Mouse (Mus musculus) mouse trophoblast stem cell (cell line): ENCODE data around the gene Cdk14.

ENCODE experiments used
- in situ Hi-C, 2 experiments: fragments of 300-500 bp; cut with MseI, MboI; formaldehyde crosslinking; loops; 2 replicates in 1 of 2; 3 replicates in 1 of 2; pipeline ENCODE4 v1.15.1; 2025

Cdk14 gene

DNA sequence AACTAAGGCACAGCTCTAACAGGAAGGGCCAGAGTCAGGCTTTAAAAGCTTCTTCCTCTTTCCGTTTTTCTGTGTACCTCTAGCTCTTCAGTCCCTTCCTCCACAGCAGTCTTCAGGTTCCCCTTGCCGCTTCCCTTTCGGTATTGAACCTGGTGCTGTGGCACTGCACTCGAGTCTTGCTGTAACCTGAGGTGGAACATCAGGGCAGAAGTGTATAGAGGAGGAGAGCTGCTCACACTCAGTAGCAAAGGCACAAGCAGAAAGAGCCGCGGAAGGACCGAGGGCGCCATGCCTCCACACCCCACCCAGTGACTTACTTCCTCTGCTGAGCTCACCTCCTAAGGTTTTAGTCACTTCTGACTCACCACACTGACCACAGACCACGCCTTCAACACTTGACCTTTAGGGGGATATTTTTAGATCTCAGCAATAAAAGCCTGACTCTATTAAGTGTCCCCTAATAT is at the start of gene Cdk14:
Cdk14 (minus strand) TSS at position 321 of the 464 bp plus-strand sequence.
- in situ Hi-C loops = no loop called here

DNA sequence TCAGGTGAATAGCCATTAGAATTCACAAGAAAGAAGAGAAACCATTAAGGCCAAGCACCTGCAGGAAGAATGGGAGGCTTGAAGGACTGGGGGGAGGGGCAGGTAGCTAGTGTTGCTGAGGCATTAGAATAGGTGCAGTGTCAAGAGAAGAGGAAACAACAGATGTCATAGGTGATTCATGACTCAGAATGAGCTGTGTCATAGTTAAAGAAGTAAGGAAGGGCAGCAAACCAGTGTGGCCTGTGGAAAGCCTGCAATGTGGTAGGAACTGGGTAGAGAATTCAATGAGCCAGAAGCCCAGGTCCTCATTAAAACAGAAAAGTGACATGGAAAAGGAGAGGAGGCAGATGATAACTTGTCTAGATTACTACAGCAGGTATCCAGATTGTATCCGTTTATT is 45.1 kb upstream of the Cdk14 start:
- in situ Hi-C loops = no loop called here

DNA sequence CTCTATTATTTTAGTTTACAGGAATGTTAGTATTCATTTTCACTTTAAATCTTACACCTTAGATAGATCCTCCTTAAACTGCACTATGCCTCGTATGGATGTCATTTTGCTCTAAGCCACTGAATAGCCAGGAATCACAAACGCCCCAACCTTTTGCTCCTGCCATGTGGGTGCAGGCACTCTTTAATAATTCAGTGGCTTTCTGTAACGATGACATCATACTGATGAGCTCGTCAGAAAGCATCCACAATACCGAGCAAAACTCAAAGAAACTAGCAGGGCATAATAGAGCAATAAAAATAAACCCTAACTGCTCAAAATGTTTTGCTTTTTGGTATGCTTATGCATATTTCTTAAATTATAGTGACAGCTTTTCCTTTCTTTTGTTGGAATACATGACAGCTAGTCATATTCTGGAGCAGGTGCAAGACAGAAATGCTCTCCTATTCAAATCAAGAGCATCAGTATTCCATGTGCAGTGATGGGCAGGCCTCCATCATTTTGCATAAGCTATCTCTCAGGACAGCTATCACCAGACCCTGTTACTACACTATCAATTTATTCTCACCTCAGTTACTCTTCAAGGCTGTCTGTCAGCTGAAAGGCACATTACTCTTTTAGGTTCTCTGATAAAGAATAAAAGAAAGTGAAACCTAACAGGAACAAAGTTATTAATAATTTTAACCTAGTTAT is 11.8 kb upstream of the Cdk14 start:
- in situ Hi-C loops = no loop called here

DNA sequence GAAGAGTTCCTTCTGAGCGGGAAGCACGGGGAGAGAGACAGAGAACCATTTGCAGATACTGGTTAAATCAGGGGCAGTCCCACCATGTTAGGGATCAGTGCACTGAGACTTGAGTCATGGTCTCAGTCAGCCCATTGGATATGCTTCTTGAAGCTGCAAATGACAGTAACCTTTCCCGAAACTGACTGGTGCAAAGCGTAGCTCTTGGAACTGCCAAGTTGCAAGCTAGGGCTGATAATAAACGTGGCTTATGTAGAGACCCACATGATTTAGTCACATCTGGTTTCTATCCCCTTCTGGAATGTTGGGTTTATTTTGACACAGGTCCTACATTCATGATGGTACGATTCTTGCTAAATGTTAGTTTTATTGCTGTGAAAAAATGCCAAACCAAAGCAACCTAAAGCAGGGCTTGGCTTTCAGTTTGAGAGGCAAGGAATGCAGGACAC is 3.6 kb upstream of the Cdk14 start:
- in situ Hi-C loops = no loop called here

DNA sequence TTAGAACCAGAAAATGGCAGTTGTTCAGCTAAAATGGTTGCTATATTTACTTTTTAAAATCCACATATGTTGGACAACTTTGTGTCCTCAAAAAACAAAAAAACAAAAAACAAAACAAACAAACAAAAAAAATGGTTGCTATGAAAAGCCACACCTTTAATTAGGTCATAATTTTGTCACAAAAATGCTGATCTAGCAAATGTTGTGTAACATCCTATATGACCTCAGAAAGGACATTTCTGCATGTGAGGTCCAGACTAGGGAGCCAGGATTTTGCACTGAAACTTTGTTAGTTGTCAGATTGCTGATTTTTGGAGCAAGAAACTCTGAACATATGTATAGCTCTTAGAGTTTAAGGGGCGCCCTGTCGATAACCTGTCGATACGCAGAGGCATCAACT is 3.0 kb upstream of the Cdk14 start:
- in situ Hi-C loops = no loop called here

DNA sequence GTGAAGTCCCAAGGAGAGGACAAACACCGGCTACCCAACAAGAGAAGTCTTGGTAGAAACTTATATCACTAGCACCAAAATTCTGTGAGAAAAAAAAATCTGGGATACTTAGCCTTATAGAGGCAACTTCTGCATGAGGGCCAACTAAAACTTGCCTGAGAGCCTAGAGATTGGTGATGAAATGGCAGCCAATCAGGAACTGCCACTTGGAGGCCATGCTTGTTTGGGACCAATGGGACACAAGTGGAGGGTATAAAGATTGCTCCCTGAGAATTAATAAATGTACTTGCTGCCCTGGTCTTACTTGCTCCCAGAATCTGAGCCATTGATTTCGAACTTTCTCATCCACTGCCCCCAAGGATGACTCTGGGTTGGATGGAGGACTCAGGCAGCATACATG is 1.3 kb upstream of the Cdk14 start:
- in situ Hi-C loops = no loop called here

DNA sequence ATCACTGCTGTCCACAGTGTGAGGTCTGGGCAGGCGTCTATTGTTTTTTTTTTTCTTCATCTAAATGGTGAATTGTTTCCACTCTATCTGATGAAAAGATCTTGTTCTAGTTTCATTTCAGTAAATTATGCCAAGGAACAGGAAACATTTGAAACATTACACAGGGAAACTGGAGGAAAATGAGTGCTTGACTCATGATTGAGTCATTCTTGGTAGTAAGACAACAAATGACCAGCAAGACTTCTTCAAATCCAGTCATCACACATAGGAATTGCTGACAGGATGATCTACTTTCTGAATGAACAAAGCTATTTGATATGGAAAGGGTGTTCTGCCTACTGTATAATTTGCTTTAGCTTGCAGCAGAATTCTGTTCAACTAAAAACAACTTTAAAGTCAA is 859 bp downstream of the Cdk14 start:
- in situ Hi-C loops = no loop called here

DNA sequence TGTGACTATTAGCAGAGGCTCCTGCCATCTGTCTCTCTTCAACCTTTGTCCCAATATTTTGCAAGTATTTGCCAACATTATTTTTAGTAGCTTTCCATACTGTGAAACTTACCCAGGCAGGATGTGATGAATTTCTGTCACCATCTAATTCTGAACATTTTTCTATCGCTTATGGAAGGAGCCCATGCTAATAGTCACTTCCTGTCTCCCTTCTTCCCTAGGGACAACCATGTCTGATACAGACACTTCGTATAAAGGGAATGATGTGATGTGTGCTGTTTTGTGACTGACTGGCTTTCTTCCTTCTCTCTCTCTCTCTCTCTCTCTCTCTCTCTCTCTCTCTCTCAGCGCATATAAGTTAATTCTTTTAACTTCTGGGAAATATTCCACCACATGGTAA is 5.3 kb downstream of the Cdk14 start:
- in situ Hi-C loops = no loop called here

DNA sequence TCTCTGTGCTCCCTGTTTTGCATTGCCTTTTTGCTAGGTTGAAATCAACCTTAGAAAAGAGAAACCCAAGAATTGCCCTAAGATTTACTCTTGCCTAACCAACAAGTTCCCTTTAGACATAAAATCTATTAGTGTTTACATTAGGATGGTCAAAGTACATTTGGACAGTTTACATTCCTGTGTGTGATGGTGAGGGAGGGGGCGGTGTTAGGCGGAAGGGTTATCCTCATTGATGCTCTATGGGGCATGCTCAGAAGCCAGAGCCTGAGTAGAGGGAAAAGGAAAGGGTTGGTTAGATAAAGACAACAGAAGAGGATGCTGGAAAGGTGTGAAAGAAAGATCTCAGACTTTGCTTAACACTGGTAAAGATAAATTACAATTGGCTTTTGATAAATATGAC is 8.2 kb downstream of the Cdk14 start:
- in situ Hi-C loops = no loop called here

DNA sequence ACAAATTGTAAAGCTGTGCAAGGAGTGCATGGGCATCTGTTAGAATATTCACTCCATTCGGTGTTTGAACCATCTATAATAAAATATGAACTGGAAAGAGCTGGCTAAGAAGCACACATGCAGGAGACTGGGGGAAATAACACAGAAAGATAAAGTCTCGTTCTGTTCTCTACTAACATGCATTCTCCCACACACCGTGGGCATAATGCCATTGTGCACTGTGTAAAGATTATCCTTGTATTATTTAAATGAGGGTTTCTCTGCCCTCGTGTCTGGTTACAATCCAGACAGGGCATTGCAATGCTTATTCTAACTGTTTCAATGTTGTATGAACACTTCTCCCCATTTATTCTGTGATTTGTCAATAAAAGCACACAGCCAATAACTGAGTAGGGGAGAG is 18.1 kb downstream of the Cdk14 start:
- in situ Hi-C loops = no loop called here

DNA sequence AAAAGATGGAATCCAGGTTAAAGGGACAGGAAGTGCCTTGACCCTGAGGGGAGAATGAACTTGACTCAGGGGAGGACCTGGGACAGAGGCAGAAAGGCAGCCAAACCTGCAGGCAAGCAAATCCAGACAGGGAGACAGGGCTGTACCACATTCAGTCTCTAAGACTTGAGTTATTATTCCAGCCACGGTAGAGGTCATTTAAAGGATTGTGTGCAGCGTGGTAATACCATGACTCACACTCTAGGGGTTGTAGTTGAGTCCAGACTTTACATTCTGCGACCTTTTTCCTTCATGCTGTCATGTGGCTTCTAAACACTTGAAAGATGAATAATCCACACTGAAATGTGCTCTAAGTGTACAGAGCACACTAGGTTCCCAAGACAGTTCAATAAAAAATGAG is 27.3 kb downstream of the Cdk14 start:
- in situ Hi-C loops = no loop called here

- in situ Hi-C loops = no loop called here
Measured at GRCm38 (mm10) chr5:5380731-5381718, 39.1 kb downstream of the Cdk14 start.

DNA sequence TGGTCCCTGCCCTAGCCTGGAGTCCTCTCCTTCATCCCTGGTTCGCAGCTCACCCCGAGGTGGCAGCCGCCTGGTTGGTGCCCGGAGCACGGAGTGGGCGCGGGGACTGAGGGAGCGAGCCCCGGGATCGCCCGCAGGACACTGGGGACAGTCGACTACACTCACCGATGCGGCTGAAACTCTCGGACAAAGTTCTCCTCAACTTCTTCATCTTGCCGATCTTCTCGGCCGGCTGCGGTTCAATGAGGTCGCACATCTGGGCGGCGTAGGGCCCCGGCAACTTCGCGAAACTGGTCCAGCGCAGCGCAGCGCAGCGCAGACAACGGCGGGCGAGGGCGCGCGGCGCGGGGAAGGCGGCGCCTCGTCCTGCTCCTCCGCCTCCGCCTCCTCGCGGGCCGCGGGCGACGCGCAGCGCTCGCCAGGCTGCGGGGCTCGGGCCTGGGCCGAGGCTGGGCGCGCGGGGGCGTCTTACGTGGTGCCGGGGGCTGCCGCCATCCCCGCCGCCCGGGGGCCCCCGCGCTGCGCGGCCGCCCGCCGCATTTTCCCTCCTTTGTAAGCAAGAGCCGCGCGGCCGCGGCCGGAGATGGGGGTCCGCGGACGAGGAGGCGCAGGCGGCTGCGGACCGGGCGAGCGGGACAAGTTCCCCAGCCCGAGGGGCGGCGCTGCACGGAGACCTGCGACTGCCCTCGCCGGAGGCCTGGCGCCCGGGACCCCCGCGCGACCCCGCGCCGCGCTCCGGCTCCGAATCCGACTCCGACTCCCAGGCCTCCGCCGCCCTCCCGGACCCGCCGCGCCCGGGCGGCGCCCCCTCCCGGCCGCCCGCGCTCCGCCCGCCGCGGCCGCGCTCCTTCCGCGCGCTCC is 40.0 kb downstream of the Cdk14 start:
- in situ Hi-C loops = loop anchor here in 1 of 2 experiments (5.0 kb wide), 1 partner anchor 418 kb away; no protein-coding TSS in a partner anchor

DNA sequence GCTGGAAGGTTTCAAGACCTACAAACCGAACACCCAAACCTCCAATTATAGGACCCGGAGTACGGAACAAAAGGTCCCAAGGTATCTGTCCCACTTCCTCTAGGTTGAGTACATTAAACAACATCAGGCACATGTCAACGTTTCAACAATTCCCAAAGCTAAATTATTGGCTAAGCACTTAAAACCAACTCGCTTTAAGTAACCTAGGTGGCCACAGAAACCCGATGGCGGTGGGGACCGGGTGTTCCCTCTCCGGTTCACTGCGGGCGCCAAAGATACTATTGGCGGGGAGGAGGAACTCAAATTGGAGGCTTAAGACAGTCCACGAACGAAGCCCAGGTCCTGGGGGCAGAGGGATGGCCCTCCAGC is 40.6 kb downstream of the Cdk14 start:
- in situ Hi-C loops = loop anchor here in 1 of 2 experiments (5.0 kb wide), 1 partner anchor 417 kb away; no protein-coding TSS in a partner anchor

DNA sequence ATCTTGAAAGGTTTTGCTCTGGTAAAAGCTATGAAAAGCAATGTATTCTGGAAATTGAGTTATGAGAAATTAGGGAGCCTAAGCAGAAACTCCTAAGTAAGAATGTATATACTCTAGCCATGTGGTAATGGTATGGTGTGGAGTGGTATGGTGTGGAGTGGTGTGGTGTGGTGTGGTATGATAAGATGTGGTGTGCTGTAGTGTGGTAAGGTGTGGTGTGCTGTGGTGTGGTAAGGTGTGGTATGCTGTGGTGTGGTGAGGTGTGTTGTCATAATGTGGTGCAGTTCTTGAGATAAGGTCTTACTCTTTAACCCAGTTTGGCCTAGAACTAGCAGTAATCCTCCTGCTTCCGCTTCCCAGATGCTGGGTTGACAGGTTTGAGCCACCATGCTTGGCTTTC is 45.7 kb downstream of the Cdk14 start:
- in situ Hi-C loops = loop anchor here in 1 of 2 experiments (25.0 kb wide), 1 partner anchor 412 kb away; no protein-coding TSS in a partner anchor

- in situ Hi-C loops = loop anchor here in 1 of 2 experiments (25.0 kb wide), 1 partner anchor 411 kb away; no protein-coding TSS in a partner anchor
Measured at GRCm38 (mm10) chr5:5373541-5373940, 46.6 kb downstream of the Cdk14 start.

- in situ Hi-C loops = loop anchor here in 1 of 2 experiments (25.0 kb wide), 1 partner anchor 411 kb away; no protein-coding TSS in a partner anchor
Measured at GRCm38 (mm10) chr5:5372936-5373335, 47.2 kb downstream of the Cdk14 start.

- in situ Hi-C loops = loop anchor here in 1 of 2 experiments (25.0 kb wide), 1 partner anchor 410 kb away; no protein-coding TSS in a partner anchor
Measured at GRCm38 (mm10) chr5:5372354-5372753, 47.8 kb downstream of the Cdk14 start.

- in situ Hi-C loops = loop anchor here in 1 of 2 experiments (25.0 kb wide), 1 partner anchor 408 kb away; no protein-coding TSS in a partner anchor
Measured at GRCm38 (mm10) chr5:5370322-5371082, 49.6 kb downstream of the Cdk14 start.
